Mouse (Mus musculus): ENCODE measurements around the gene Atp6v1e2. TPM values are rescaled to one million over a fixed set of nuclear protein-coding genes. Genes with fewer than 3 reads are reported as not detected.

Gene Atp6v1e2
- polyA plus RNA-seq, 2 experiments: not detected

DNA sequence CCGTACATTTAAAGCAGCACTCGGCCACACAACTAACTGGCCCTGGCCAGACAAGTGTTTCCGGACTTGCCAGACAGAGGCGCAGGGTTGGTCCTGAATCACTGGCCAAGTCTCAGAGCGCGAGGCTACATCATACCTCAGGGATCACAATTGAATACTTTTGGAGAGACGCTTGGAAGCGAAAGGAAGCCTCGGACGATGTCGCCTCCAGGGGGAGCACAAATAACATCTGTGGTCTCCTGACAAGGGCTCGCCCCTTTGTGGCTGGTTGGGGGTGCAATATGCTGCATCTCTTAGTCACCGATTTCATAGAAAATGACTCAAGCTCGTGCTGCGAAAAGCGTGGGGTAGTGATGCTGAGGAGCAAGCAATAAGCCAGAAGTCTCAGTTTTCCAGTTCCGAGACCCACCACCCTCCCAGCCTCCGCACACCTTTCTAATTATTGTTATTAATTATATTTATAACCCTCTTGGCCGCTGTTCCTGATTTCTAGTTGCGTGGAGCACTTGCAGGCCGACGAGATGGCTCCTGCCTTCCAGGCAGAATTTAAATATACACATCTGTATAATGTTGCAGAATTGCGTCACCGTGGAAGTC is 14.7 kb upstream of the Atp6v1e2 start:
- Histone ChIP-seq H3K9me3 (ENCODE audit: control insufficient read depth, low read length) (no peaks in the 10 kb centered on the region), H3K27ac (no peak overlapping the region), H3K4me3 (ENCODE audit: insufficient read depth in 1 of 2, low read depth in 2 of 2, low read length in 2 of 2) (peak overlapping the region; percentile 61 to 63), H3K36me3 (replicated peaks; ENCODE audit: control insufficient read depth, insufficient read depth, low read depth) (no peaks in the 10 kb centered on the region), H3K27me3 (ENCODE audit: control insufficient read depth, insufficient read depth, low read length) (peaks cover 27% of the 10 kb centered on the region), H3K4me1 (replicated peaks; ENCODE audit: control insufficient read depth in 2 of 2, insufficient read depth in 2 of 2, low read length in 1 of 2) (peaks cover 0 to 15% of the 10 kb centered on the region in 2 experiments; a peak in 2 of 4 replicates), H3K9ac (replicated peaks) (peak overlapping the region; percentile 41; the same call in 1 of the 2 replicates), H3K4me2 (ENCODE audit: low read depth) (peak overlapping the region; percentile 72)
- ATAC-seq (ENCODE audit: insufficient read depth): peak; percentile 31; the same call in 1 of the 2 replicates
- WGBS (ENCODE audit: insufficient replicate concordance): under 1% methylated on average over 24 of the region's 24 CpGs
- TF ChIP-seq EP300 (IDR thresholded peaks at IDR 0.05; ENCODE audit: low read depth) (no peak), CTCF (IDR thresholded peaks at IDR 0.05; ENCODE audit: low read depth) (peak; percentile 61)
- peak; percentile 33 to 61 (median 35) for DNase-seq (ENCODE audit: low read depth in 3 of 3, low spot score in 3 of 3)

- DNase-seq (ENCODE audit: low read depth in 3 of 3, low spot score in 3 of 3) (no peak), ATAC-seq (ENCODE audit: insufficient read depth) (no peak)
- H3K27ac ChIP-seq: no peak overlapping the region
- peaks cover 0 to 15% of the 10 kb centered on the region in 2 experiments; a peak in 2 of 4 replicates for H3K4me1 ChIP-seq (replicated peaks; ENCODE audit: control insufficient read depth in 2 of 2, insufficient read depth in 2 of 2, low read length in 1 of 2)
- WGBS (ENCODE audit: insufficient replicate concordance): 48% methylated on average over 8 of the region's 8 CpGs
- H3K27me3 ChIP-seq (ENCODE audit: control insufficient read depth, insufficient read depth, low read length): peaks cover 27% of the 10 kb centered on the region
- H3K36me3 ChIP-seq (replicated peaks; ENCODE audit: control insufficient read depth, insufficient read depth, low read depth): no peaks in the 10 kb centered on the region
- H3K4me3 ChIP-seq (ENCODE audit: insufficient read depth in 1 of 2, low read depth in 2 of 2, low read length in 2 of 2): no peak overlapping the region
- TF ChIP-seq CTCF (IDR thresholded peaks at IDR 0.05; ENCODE audit: low read depth) (no peak), EP300 (IDR thresholded peaks at IDR 0.05; ENCODE audit: low read depth) (no peak)
- no peak overlapping the region for H3K4me2 ChIP-seq (ENCODE audit: low read depth)
- H3K9me3 ChIP-seq (ENCODE audit: control insufficient read depth, low read length): no peaks in the 10 kb centered on the region
- H3K9ac ChIP-seq (replicated peaks): no peak overlapping the region
Observed at GRCm38 (mm10) chr17:86961301-86961841, 13.7 kb upstream of the Atp6v1e2 start.

DNA sequence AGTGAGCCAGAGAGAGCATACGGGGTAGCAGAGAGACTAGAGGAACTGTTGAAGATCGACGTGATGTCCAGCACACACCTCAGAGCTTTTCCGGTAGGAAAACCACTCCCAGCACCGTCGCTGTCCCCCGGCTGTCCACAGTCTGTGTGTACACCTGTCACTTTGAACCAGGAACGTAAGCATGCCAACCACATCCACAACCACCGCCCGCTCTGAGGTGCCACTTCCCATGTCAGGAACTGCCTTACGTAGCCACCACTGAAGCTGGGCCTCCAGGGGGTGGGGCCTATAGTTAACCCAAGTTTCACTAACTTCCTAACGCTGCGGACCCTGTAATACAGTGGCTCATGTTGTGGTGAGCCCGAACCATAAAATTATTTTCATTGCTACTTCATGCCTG is 10.3 kb upstream of the Atp6v1e2 start:
- H3K4me1 ChIP-seq (replicated peaks; ENCODE audit: control insufficient read depth in 2 of 2, insufficient read depth in 2 of 2, low read length in 1 of 2): peaks cover 0 to 8% of the 10 kb centered on the region in 2 experiments; a peak in 1 of 4 replicates
- TF ChIP-seq CTCF (IDR thresholded peaks at IDR 0.05; ENCODE audit: low read depth) (no peak), EP300 (IDR thresholded peaks at IDR 0.05; ENCODE audit: low read depth) (no peak)
- H3K27ac ChIP-seq: no peak overlapping the region
- H3K27me3 ChIP-seq (ENCODE audit: control insufficient read depth, insufficient read depth, low read length): peaks cover 9% of the 10 kb centered on the region
- DNase-seq (ENCODE audit: low read depth in 3 of 3, low spot score in 3 of 3) (no peak), ATAC-seq (ENCODE audit: insufficient read depth) (no peak)
- 0 out of 2 replicates have a peak overlapping the region, but pooled peaks have one; percentile 24 for H3K4me2 ChIP-seq (ENCODE audit: low read depth)
- no peak overlapping the region for H3K4me3 ChIP-seq (ENCODE audit: insufficient read depth in 1 of 2, low read depth in 2 of 2, low read length in 2 of 2)
- 23% methylated on average over 14 of the region's 14 CpGs for whole genome bisulfite sequencing (ENCODE audit: insufficient replicate concordance)
- no peak overlapping the region for H3K9ac ChIP-seq (replicated peaks)
- H3K36me3 ChIP-seq (replicated peaks; ENCODE audit: control insufficient read depth, insufficient read depth, low read depth): no peaks in the 10 kb centered on the region
- H3K9me3 ChIP-seq (ENCODE audit: control insufficient read depth, low read length): no peaks in the 10 kb centered on the region

- ATAC-seq (ENCODE audit: insufficient read depth): no peak
- Histone ChIP-seq H3K27ac (no peak overlapping the region), H3K27me3 (ENCODE audit: control insufficient read depth, insufficient read depth, low read length) (peaks cover 3% of the 10 kb centered on the region; the same call in 1 of the 2 replicates), H3K4me3 (ENCODE audit: insufficient read depth in 1 of 2, low read depth in 2 of 2, low read length in 2 of 2) (no peak overlapping the region), H3K4me1 (replicated peaks; ENCODE audit: control insufficient read depth in 2 of 2, insufficient read depth in 2 of 2, low read length in 1 of 2) (peaks cover 0 to 8% of the 10 kb centered on the region in 2 experiments; a peak in 1 of 4 replicates), H3K4me2 (ENCODE audit: low read depth) (no peak overlapping the region), H3K9ac (replicated peaks) (no peak overlapping the region), H3K9me3 (ENCODE audit: control insufficient read depth, low read length) (no peaks in the 10 kb centered on the region), H3K36me3 (replicated peaks; ENCODE audit: control insufficient read depth, insufficient read depth, low read depth) (no peaks in the 10 kb centered on the region)
- DNase-seq (ENCODE audit: low read depth in 3 of 3, low spot score in 3 of 3): no peak
- no peak for TF ChIP-seq EP300 (IDR thresholded peaks at IDR 0.05; ENCODE audit: low read depth)
- no peak for TF ChIP-seq CTCF (IDR thresholded peaks at IDR 0.05; ENCODE audit: low read depth)
- 69% methylated on average over 5 of the region's 5 CpGs for WGBS (ENCODE audit: insufficient replicate concordance)
Observed at GRCm38 (mm10) chr17:86957239-86957638, 9.5 kb upstream of the Atp6v1e2 start.

DNA sequence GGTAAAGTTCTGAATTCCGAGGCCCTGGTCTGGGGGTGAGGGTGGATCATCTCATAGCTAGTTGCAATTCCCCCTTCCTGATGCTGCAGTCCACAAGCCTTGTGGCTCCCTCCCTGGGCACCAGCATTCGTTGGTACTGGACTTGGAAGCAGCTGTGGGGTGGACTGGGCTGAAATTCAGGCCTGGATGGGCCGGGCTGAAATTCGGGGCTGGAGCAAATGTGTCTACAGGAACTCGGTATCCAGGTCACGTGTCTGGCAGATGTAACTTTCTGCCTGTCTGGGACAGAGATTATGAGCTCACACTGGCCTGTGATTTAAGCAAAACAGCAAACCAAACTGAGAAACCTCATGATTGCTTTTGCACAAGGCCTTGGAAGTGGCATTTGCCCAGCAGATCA is 1.1 kb upstream of the Atp6v1e2 start:
- 59% methylated on average over 6 of the region's 6 CpGs for WGBS (ENCODE audit: insufficient replicate concordance)
- Histone ChIP-seq H3K36me3 (replicated peaks; ENCODE audit: control insufficient read depth, insufficient read depth, low read depth) (no peaks in the 10 kb centered on the region), H3K4me3 (ENCODE audit: insufficient read depth in 1 of 2, low read depth in 2 of 2, low read length in 2 of 2) (no peak overlapping the region), H3K9ac (replicated peaks) (no peak overlapping the region), H3K9me3 (ENCODE audit: control insufficient read depth, low read length) (no peaks in the 10 kb centered on the region), H3K4me1 (replicated peaks; ENCODE audit: control insufficient read depth in 2 of 2, insufficient read depth in 2 of 2, low read length in 1 of 2) (no peaks in the 10 kb centered on the region), H3K4me2 (ENCODE audit: low read depth) (no peak overlapping the region), H3K27ac (no peak overlapping the region), H3K27me3 (ENCODE audit: control insufficient read depth, insufficient read depth, low read length) (no peaks in the 10 kb centered on the region)
- DNase-seq (ENCODE audit: low read depth in 3 of 3, low spot score in 3 of 3) (no peak), ATAC-seq (ENCODE audit: insufficient read depth) (no peak)
- TF ChIP-seq CTCF (IDR thresholded peaks at IDR 0.05; ENCODE audit: low read depth): no peak
- no peak for TF ChIP-seq EP300 (IDR thresholded peaks at IDR 0.05; ENCODE audit: low read depth)

Measured in liver, embryonic 14.5 days (tissue).